Mouse (Mus musculus) myocyte (in vitro differentiated cells): Measurements from ENCODE around the gene Pmvk.

Experiments
- CEBPB ChIP-seq: IDR thresholded peaks from 2 replicates; pipeline ENCODE4 v1.6.1; 2011; ENCODE audit warnings: mild to moderate bottlenecking, moderate library complexity; ENCODE audit not compliant: poor library complexity, insufficient read depth, severe bottlenecking
- E2F4 ChIP-seq: IDR thresholded peaks from one replicate; pipeline ENCODE4 v1.6.1; 2011; ENCODE audit warnings: mild to moderate bottlenecking, control low read depth, moderate library complexity; ENCODE audit not compliant: insufficient read depth
- POLR2A ChIP-seq: IDR thresholded peaks from one replicate; pipeline ENCODE4 v1.6.1; 2011; ENCODE audit warnings: low read depth, mild to moderate bottlenecking, control low read depth, moderate library complexity; ENCODE audit not compliant: insufficient read length
- POLR2AphosphoS2 ChIP-seq: IDR thresholded peaks from one replicate; pipeline ENCODE4 v1.6.1; 2011; ENCODE audit warnings: low read depth, control low read depth; ENCODE audit not compliant: insufficient read length
- TCF12 ChIP-seq: IDR thresholded peaks from one replicate; pipeline ENCODE4 v1.6.1; 2011; ENCODE audit warnings: mild to moderate bottlenecking, control low read depth; ENCODE audit not compliant: poor library complexity, insufficient read depth, severe bottlenecking
- USF1 ChIP-seq: IDR thresholded peaks from one replicate; pipeline ENCODE4 v1.6.1; 2011; ENCODE audit warnings: low read depth, mild to moderate bottlenecking, control low read depth, moderate library complexity

DNA sequence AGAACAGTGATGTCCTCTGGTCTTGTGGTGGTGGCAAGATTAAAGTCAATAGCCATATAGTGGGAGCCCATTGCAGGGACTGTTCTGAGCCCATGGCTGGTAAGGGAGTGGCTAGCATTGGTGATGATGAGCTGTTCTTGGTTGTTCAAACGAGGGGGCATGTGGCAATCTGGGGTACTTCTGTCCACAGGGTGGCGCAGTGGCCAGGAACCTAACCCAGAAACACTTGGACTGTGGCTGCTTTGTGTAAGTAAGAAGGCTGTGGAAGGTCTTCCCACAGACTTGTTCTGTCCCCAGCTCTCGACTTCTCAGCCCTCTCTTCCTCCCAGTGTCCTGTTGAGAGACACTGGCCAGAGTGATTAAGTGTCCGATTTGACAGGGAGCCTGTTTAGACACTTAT is 56.6 kb downstream of the Pmvk start:
- TF ChIP-seq POLR2A (no peak), POLR2AphosphoS2 (no peak), CEBPB (no peak), E2F4 (no peak), USF1 (no peak), TCF12 (no peak)
